ENCODE assay signal across 10 mouse cellular contexts in genomic region chr2:25273010-25273409, GRCm38 (mm10). TPM values are rescaled to one million over a fixed set of nuclear protein-coding genes. Genes with fewer than 3 reads are reported as not detected.
DNase-seq lines count a peak whose midpoint lies in the region; ATAC-seq and TF ChIP-seq lines count a peak whose summit lies in the region.
"Had no signal": no experiment of that assay in that cellular context is flagged by ENCODE, and none has a peak within 500 bp of the region (broad histone marks: within the 10 kb centered on the region; RNA-seq: fewer than 3 reads in every experiment).

No protein-coding gene starts in this region.

- H3K27me3 ChIP-seq in thymus, adult 2 months (ENCODE audit: control insufficient read depth, insufficient read depth, low read length), result no peaks in the 10 kb centered on the region
- no peaks in the 10 kb centered on the region for H3K27me3 ChIP-seq in liver, embryonic 12.5 days (replicated peaks)

- H3K27ac ChIP-seq in gastrocnemius, adult 2 months, result peak overlapping the region; percentile 97
- no peak overlapping the region for H3K27ac ChIP-seq in thymus, adult 2 months (ENCODE audit: control insufficient read depth, insufficient read depth, low read length)
- peak overlapping the region; percentile 94 for H3K27ac ChIP-seq in liver, embryonic 12.5 days

- ATAC-seq in liver, embryonic 12.5 days, result no peak
- no peak for ATAC-seq in activated CD4-positive, CD25-positive, alpha-beta regulatory T cell, adult 4 months

- peak overlapping the region; percentile 98 for H3K4me3 ChIP-seq in gastrocnemius, adult 2 months
- H3K4me3 ChIP-seq in thymus, adult 2 months (ENCODE audit: control insufficient read depth, insufficient read depth, low read length), result peak overlapping the region; percentile 87
- H3K4me3 ChIP-seq in liver, embryonic 12.5 days, result peak overlapping the region; percentile 92

- H3K9me3 ChIP-seq in liver, embryonic 12.5 days (replicated peaks), result no peaks in the 10 kb centered on the region

- no peak for TF ChIP-seq POLR2A in thymus, adult 2 months (IDR thresholded peaks at IDR 0.05; ENCODE audit: control insufficient read depth, extremely low read depth, insufficient read depth, low read length, poor library complexity)

- H3K36me3 ChIP-seq in thymus, adult 2 months (ENCODE audit: control insufficient read depth, insufficient read depth, low read length), result peaks cover 40% of the 10 kb centered on the region
- peaks cover 80% of the 10 kb centered on the region for H3K36me3 ChIP-seq in liver, embryonic 12.5 days

- peak overlapping the region; percentile 96 for H3K4me2 ChIP-seq in liver, embryonic 12.5 days

- no peak for DNase-seq in gastrocnemius, adult 2 months
- DNase-seq in gastrocnemius, postnatal 25 days, result no peak
- no peak for DNase-seq in thymus, adult 2 months
- no peak for DNase-seq in thymus, postnatal 36 days
- no peak for DNase-seq in spleen, postnatal 14 days (ENCODE audit: low spot score in 2 of 2)
- DNase-seq in adrenal gland, adult 8-10 months, result no peak

- intact Hi-C loops in gastrocnemius, adult 2 months (cut with DNase I), result loop anchor here (5.0 kb wide), 2 partner anchors 59 to 81 kb away; partner anchors contain the start of gene Man1b1

- WGBS in thymus, adult 2 months, result 39% methylated on average over 16 of the region's 16 CpGs
- 28% methylated on average over 16 of the region's 16 CpGs for WGBS in liver, embryonic 12.5 days (ENCODE audit: insufficient replicate concordance)

- no peak for TF ChIP-seq CTCF in gastrocnemius, adult 2 months (IDR thresholded peaks at IDR 0.05)
- TF ChIP-seq CTCF in thymus, adult 2 months (IDR thresholded peaks at IDR 0.05; ENCODE audit: borderline replicate concordance, control insufficient read depth, extremely low read depth, insufficient read depth, low read length, poor library complexity), result no peak

- H3K4me1 ChIP-seq in thymus, adult 2 months (replicated peaks; ENCODE audit: control insufficient read depth, insufficient read depth, low read length), result peaks cover 17% of the 10 kb centered on the region
- H3K4me1 ChIP-seq in liver, embryonic 12.5 days, result peaks cover 37% of the 10 kb centered on the region

- peak overlapping the region; percentile 92 for H3K9ac ChIP-seq in liver, embryonic 12.5 days

RNA-seq across cellular contexts. Expression of gene Anapc2, which starts 0.7 kb away (rescaled TPM):
- 10 to 100 TPM; 29.7 to 32.3 TPM for total RNA-seq in gastrocnemius, adult 2 months (2021)
- total RNA-seq in gastrocnemius, postnatal 25 days (2021), result 10 to 100 TPM; 27.0 to 27.3 TPM
- 141 and 144 TPM in 2 replicates for polyA plus RNA-seq in thymus, adult 2 months (2012; rRNA removed)
- polyA plus RNA-seq in liver, embryonic 12.5 days (2016; fragmentation: Nextera tagmentation; extraction: Ambion mirVana), result 63.6 and 65.3 TPM in 2 replicates
- 10 to 100 TPM; 24.8 to 39.3 TPM for polyA plus RNA-seq in activated CD4-positive, CD25-positive, alpha-beta regulatory T cell, adult 4 months (2017; shearing (Covaris generic))
- total RNA-seq in adrenal gland, adult 8-10 months (2022), result 100 to 1,000 TPM in 3 of 4 experiments, 10 to 100 TPM in 1; 94.6 to 118 (median 102) TPM

RNA-seq across cellular contexts. Expression of gene Ssna1, which starts 0.8 kb away (rescaled TPM):
- total RNA-seq in gastrocnemius, adult 2 months (2021), result 10 to 100 TPM; 28.0 to 35.5 TPM
- total RNA-seq in gastrocnemius, postnatal 25 days (2021), result 10 to 100 TPM; 31.6 to 33.0 TPM
- 164 and 182 TPM in 2 replicates for polyA plus RNA-seq in thymus, adult 2 months (2012; rRNA removed)
- 164 and 179 TPM in 2 replicates for polyA plus RNA-seq in liver, embryonic 12.5 days (2016; fragmentation: Nextera tagmentation; extraction: Ambion mirVana)
- 100 to 1,000 TPM; 127 to 134 TPM for polyA plus RNA-seq in activated CD4-positive, CD25-positive, alpha-beta regulatory T cell, adult 4 months (2017; shearing (Covaris generic))
- total RNA-seq in adrenal gland, adult 8-10 months (2022), result 10 to 100 TPM; 44.4 to 48.7 (median 47.0) TPM

RNA-seq across cellular contexts. Expression of gene Tprn, which starts 10.6 kb away (rescaled TPM):
- 1 to 10 TPM; 3.1 to 3.5 TPM for total RNA-seq in gastrocnemius, adult 2 months (2021)
- total RNA-seq in gastrocnemius, postnatal 25 days (2021), result 1 to 10 TPM; 2.1 to 2.9 TPM
- 24.4 and 25.9 TPM in 2 replicates for polyA plus RNA-seq in thymus, adult 2 months (2012; rRNA removed)
- polyA plus RNA-seq in liver, embryonic 12.5 days (2016; fragmentation: Nextera tagmentation; extraction: Ambion mirVana), result 7.9 and 9.0 TPM in 2 replicates
- 10 to 100 TPM in 1 of 2 experiments, 1 to 10 TPM in 1; 5.5 to 12.4 TPM for polyA plus RNA-seq in activated CD4-positive, CD25-positive, alpha-beta regulatory T cell, adult 4 months (2017; shearing (Covaris generic))
- total RNA-seq in adrenal gland, adult 8-10 months (2022), result 10 to 100 TPM; 10.3 to 14.5 (median 11.1) TPM

RNA-seq across cellular contexts. Expression of gene Tmem210, which starts 14.9 kb away (rescaled TPM):
- not detected for total RNA-seq in gastrocnemius, adult 2 months (2021)
- not detected for total RNA-seq in gastrocnemius, postnatal 25 days (2021)
- 0.35 TPM in 1 of 2 replicates, not detected in the other for polyA plus RNA-seq in thymus, adult 2 months (2012; rRNA removed)
- polyA plus RNA-seq in liver, embryonic 12.5 days (2016; fragmentation: Nextera tagmentation; extraction: Ambion mirVana), result not detected in 2 replicates
- polyA plus RNA-seq in activated CD4-positive, CD25-positive, alpha-beta regulatory T cell, adult 4 months (2017; shearing (Covaris generic)), result not detected
- not detected for total RNA-seq in adrenal gland, adult 8-10 months (2022)
- total RNA-seq: common myeloid progenitor, adult 5-6 weeks; neutrophil, adult 5-6 weeks had no signal

RNA-seq across cellular contexts. Expression of gene Lrrc26, which starts 16.7 kb away (rescaled TPM):
- total RNA-seq in gastrocnemius, adult 2 months (2021), result not detected
- not detected for total RNA-seq in gastrocnemius, postnatal 25 days (2021)
- polyA plus RNA-seq in thymus, adult 2 months (2012; rRNA removed), result 1.0 and 1.6 TPM in 2 replicates
- not detected in 2 replicates for polyA plus RNA-seq in liver, embryonic 12.5 days (2016; fragmentation: Nextera tagmentation; extraction: Ambion mirVana)
- not detected for polyA plus RNA-seq in activated CD4-positive, CD25-positive, alpha-beta regulatory T cell, adult 4 months (2017; shearing (Covaris generic))
- not detected for total RNA-seq in adrenal gland, adult 8-10 months (2022)
- total RNA-seq: common myeloid progenitor, adult 5-6 weeks; neutrophil, adult 5-6 weeks had no signal
